Mouse (Mus musculus): Measurements from ENCODE around the gene Adcy1.

- TF ChIP-seq CTCF (conservative IDR thresholded peaks at IDR 0.05; ENCODE audit: low read length) (no peak), NANOG (IDR thresholded peaks at IDR 0.05; ENCODE audit: borderline replicate concordance, low read length) (no peak)
Measured at GRCm38 (mm10) chr11:7054662-7055265, 8.5 kb upstream of the Adcy1 start.

Measured in E14TG2a.4 (cell line).